Mouse (Mus musculus) embryonic facial prominence, embryonic 14.5 days (tissue): ENCODE data around the gene Ino80e. TPM values are rescaled to one million over a fixed set of nuclear protein-coding genes. Genes with fewer than 3 reads are reported as not detected.

Source experiments
- ATAC-seq: fragments of 200-750 bp; cut with Nextera tagmentation; 2 replicates; pipeline ENCODE4 v1.8.0; 2017; ENCODE audit warnings: low read depth, moderate number of reproducible peaks, moderate TSS enrichment
- DNase-seq: peaks from one replicate; pipeline ENCODE4 v3.0.0-alpha.2; 2015; ENCODE audit warnings: low spot score
- H3K27ac ChIP-seq: fragments of 300-500 bp; sonication (generic); replicated peaks from 2 replicates; pipeline ENCODE4 v1.5.1; 2014; ENCODE audit warnings: low read depth, mild to moderate bottlenecking, low read length, moderate library complexity
- H3K27me3 ChIP-seq: fragments of 300-500 bp; sonication (generic); replicated peaks from 2 replicates; pipeline ENCODE4 v1.6.1; 2014; ENCODE audit warnings: low read length; ENCODE audit not compliant: control insufficient read depth, insufficient read depth
- H3K36me3 ChIP-seq: fragments of 300-500 bp; sonication (generic); 2 replicates; pipeline ENCODE4 v1.6.1; 2014; ENCODE audit warnings: low read length, mixed read lengths; ENCODE audit not compliant: control insufficient read depth, insufficient read depth
- H3K4me1 ChIP-seq: fragments of 300-500 bp; sonication (generic); 2 replicates; pipeline ENCODE4 v1.6.1; 2014; ENCODE audit warnings: antibody characterized with exemption, low read length; ENCODE audit not compliant: control insufficient read depth, insufficient read depth
- H3K4me2 ChIP-seq: fragments of 300-500 bp; sonication (generic); 2 replicates; pipeline ENCODE4 v1.6.1; 2014; ENCODE audit warnings: low read depth, mild to moderate bottlenecking, low read length, moderate library complexity, mixed read lengths
- H3K4me3 ChIP-seq: fragments of 300-500 bp; sonication (generic); 2 replicates; pipeline ENCODE4 v1.5.1; 2014; ENCODE audit warnings: low read depth, mild to moderate bottlenecking, low read length
- H3K9ac ChIP-seq: fragments of 300-500 bp; sonication (generic); 2 replicates; pipeline ENCODE4 v1.6.1; 2014; ENCODE audit warnings: low read depth, mild to moderate bottlenecking, low read length, moderate library complexity, mixed read lengths
- H3K9me3 ChIP-seq: fragments of 300-500 bp; sonication (generic); 2 replicates; pipeline ENCODE4 v1.6.1; 2016; ENCODE audit warnings: low read length; ENCODE audit not compliant: control insufficient read depth
- WGBS: fragments of 180-500 bp; shearing (Covaris S2); extraction: QIAGEN DNeasy Blood & Tissue Kit; methylation state at CpG from one replicate; pipeline ENCODE4 v1.1.7; 2014; 5-methylcytosine and 5-hydroxymethylcytosine counted together
- polyA plus RNA-seq: library from polyadenylated mRNA; unstranded; fragments of >200 nt; fragmentation: Nextera tagmentation; extraction: Ambion mirVana; gene quantifications from 2 replicates; pipeline ENCODE4 v1.2.1, GENCODE M21; 2014

The Ino80e gene
- polyA plus RNA-seq, 1 experiment from 2014 or later, result 75.0 TPM

DNA sequence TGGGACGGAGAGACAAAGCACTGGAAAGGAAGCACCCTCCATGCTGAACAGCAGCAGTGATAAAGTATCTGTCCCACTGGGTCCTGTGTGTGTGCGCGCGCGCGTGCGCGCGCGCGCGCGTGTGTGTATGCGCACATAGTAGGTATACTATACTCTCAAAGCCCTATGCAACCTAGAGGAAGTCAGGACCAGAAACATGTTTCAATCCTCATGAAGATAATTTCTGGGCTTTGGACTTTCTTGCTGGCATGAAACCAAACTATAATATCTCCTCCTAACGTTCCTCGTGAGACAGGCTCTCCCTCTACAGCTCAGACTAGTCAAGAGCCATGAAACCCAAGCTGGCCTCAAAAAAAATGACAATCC, 61.1 kb downstream of the Ino80e start:
- Histone ChIP-seq H3K9me3 (no peaks in the 10 kb centered on the region), H3K27me3 (no peaks in the 10 kb centered on the region), H3K9ac (no peak overlapping the region), H3K4me1 (peaks cover 11% of the 10 kb centered on the region), H3K27ac (no peak overlapping the region), H3K36me3 (peaks cover 28% of the 10 kb centered on the region), H3K4me2 (no peak overlapping the region), H3K4me3 (no peak overlapping the region)
- WGBS, result 93% methylated on average over 16 of the region's 16 CpGs
- ATAC-seq, result no peak
- DNase-seq, result no peak

Other genes starting within 250 kb of the Ino80e start
- gene Nupr1, start 231.5 kb downstream of the Ino80e start, polyA plus RNA-seq, result 29.3 and 39.9 TPM in 2 replicates
- 40.8 and 45.4 TPM in 2 replicates for gene Sgf29, start 213.1 kb downstream of the Ino80e start, polyA plus RNA-seq
- gene Sult1a1, start 185.9 kb downstream of the Ino80e start, polyA plus RNA-seq, result 13.5 and 17.9 TPM in 2 replicates
- gene Bola2, start 167.0 kb downstream of the Ino80e start, polyA plus RNA-seq, result 108 and 130 TPM in 2 replicates
- gene Slx1b, start 166.6 kb downstream of the Ino80e start, polyA plus RNA-seq, result 5.3 and 6.4 TPM in 2 replicates
- gene Coro1a, start 154.6 kb downstream of the Ino80e start, polyA plus RNA-seq, result 44.9 and 45.2 TPM in 2 replicates
- gene Mapk3, start 102.8 kb downstream of the Ino80e start, polyA plus RNA-seq, result 61.9 and 62.3 TPM in 2 replicates
- 2.1 and 5.1 TPM in 2 replicates for gene Gdpd3, start 96.0 kb downstream of the Ino80e start, polyA plus RNA-seq
- gene Ypel3, start 85.4 kb downstream of the Ino80e start, polyA plus RNA-seq, result 117 and 123 TPM in 2 replicates
- 0.24 and 0.35 TPM in 2 replicates for gene Tbx6, start 80.9 kb downstream of the Ino80e start, polyA plus RNA-seq
- gene Ppp4c, start 69.9 kb downstream of the Ino80e start, polyA plus RNA-seq, result 214 and 256 TPM in 2 replicates
- gene Fam57b, start 64.7 kb downstream of the Ino80e start, polyA plus RNA-seq, result 1.1 and 1.9 TPM in 2 replicates
- gene 4930451I11Rik, start 30.7 kb downstream of the Ino80e start, polyA plus RNA-seq, result not detected in 2 replicates
- 1.7 and 2.0 TPM in 2 replicates for gene Doc2a, start 15.0 kb downstream of the Ino80e start, polyA plus RNA-seq
- gene Hirip3, start 405 bp downstream of the Ino80e start, polyA plus RNA-seq, result 13.2 and 14.8 TPM in 2 replicates
- gene Taok2, start 22.3 kb upstream of the Ino80e start, polyA plus RNA-seq, result 29.1 and 31.9 TPM in 2 replicates
- 30.2 and 33.2 TPM in 2 replicates for gene Tmem219, start 60.5 kb upstream of the Ino80e start, polyA plus RNA-seq
- 13.7 and 16.8 TPM in 2 replicates for gene Kctd13, start 66.5 kb upstream of the Ino80e start, polyA plus RNA-seq
- gene Asphd1, start 87.2 kb upstream of the Ino80e start, polyA plus RNA-seq, result 0.29 and 0.61 TPM in 2 replicates
- 1.6 and 2.1 TPM in 2 replicates for gene Sez6l2, start 88.2 kb upstream of the Ino80e start, polyA plus RNA-seq
- gene Cdipt, start 113.5 kb upstream of the Ino80e start, polyA plus RNA-seq, result 88.0 and 98.2 TPM in 2 replicates
- 1.3 and 1.8 TPM in 2 replicates for gene Cdiptos, start 113.7 kb upstream of the Ino80e start, polyA plus RNA-seq
- gene Mvp, start 152.2 kb upstream of the Ino80e start, polyA plus RNA-seq, result 9.5 and 9.9 TPM in 2 replicates
- 0.39 TPM in 1 of 2 replicates, not detected in the other for gene Pagr1b, start 154.1 kb upstream of the Ino80e start, polyA plus RNA-seq
- gene Pagr1a, start 155.0 kb upstream of the Ino80e start, polyA plus RNA-seq, result 12.8 and 30.5 TPM in 2 replicates
- 53.5 and 66.6 TPM in 2 replicates for gene Gm42742, start 158.7 kb upstream of the Ino80e start, polyA plus RNA-seq
- gene Prrt2, start 158.8 kb upstream of the Ino80e start, polyA plus RNA-seq, result 19.5 and 21.6 TPM in 2 replicates
- 57.3 TPM in 2 replicates for gene Maz, start 164.7 kb upstream of the Ino80e start, polyA plus RNA-seq
- gene Kif22, start 180.1 kb upstream of the Ino80e start, polyA plus RNA-seq, result 74.9 and 96.4 TPM in 2 replicates
- gene Zg16, start 225.0 kb upstream of the Ino80e start, polyA plus RNA-seq, result not detected in 2 replicates
- 3.8 and 4.5 TPM in 2 replicates for gene AI467606, start 229.0 kb upstream of the Ino80e start, polyA plus RNA-seq